Mouse (Mus musculus) neural tube, embryonic 15.5 days (tissue): ENCODE measurements at regions not wholly inside any gene's neighbourhood (a gene's known extent, or its start where the extent isn't known, plus 50 kb on each side); places are given as distances from the start of the nearest gene placed in this dataset.
A peak's percentile ranks its signal among the peaks of the same experiment; 100 is the strongest.

Experiments used
- ATAC-seq: fragments of 200-750 bp; cut with Nextera tagmentation; 2 replicates; pipeline ENCODE4 v1.8.0; 2017; ENCODE audit warnings: mild to moderate bottlenecking, moderate TSS enrichment, moderate library complexity; ENCODE audit not compliant: low FRiP score
- H3K27ac ChIP-seq: fragments of 300-500 bp; sonication (generic); replicated peaks from 2 replicates; pipeline ENCODE4 v1.5.1; 2015; ENCODE audit warnings: mild to moderate bottlenecking, inconsistent platforms
- H3K27me3 ChIP-seq: fragments of 300-500 bp; sonication (generic); replicated peaks from 2 replicates; pipeline ENCODE4 v1.6.1; 2015; ENCODE audit warnings: inconsistent platforms
- H3K36me3 ChIP-seq: fragments of 300-500 bp; sonication (generic); 2 replicates; pipeline ENCODE4 v1.6.1; 2015; ENCODE audit warnings: inconsistent platforms
- H3K4me1 ChIP-seq: fragments of 300-500 bp; sonication (generic); 2 replicates; pipeline ENCODE4 v1.6.1; 2015; ENCODE audit warnings: inconsistent platforms
- H3K4me2 ChIP-seq: fragments of 300-500 bp; sonication (generic); 2 replicates; pipeline ENCODE4 v1.6.1; 2015; ENCODE audit warnings: inconsistent platforms, mild to moderate bottlenecking, moderate library complexity
- H3K4me3 ChIP-seq: fragments of 300-500 bp; sonication (generic); replicated peaks from 2 replicates; pipeline ENCODE4 v1.5.1; 2015; ENCODE audit warnings: mild to moderate bottlenecking, inconsistent platforms
- H3K9ac ChIP-seq: fragments of 300-500 bp; sonication (generic); replicated peaks from 2 replicates; pipeline ENCODE4 v1.6.1; 2015; ENCODE audit warnings: mild to moderate bottlenecking, inconsistent platforms
- H3K9me3 ChIP-seq: fragments of 300-500 bp; sonication (generic); replicated peaks from 2 replicates; pipeline ENCODE4 v1.6.1; 2016; ENCODE audit warnings: inconsistent platforms
- WGBS: fragments of 180-500 bp; shearing (Covaris S2); methylation state at CpG from one replicate; pipeline ENCODE4 v1.1.7; 2015; ENCODE audit warnings: mixed read lengths; 5-methylcytosine and 5-hydroxymethylcytosine counted together

DNA sequence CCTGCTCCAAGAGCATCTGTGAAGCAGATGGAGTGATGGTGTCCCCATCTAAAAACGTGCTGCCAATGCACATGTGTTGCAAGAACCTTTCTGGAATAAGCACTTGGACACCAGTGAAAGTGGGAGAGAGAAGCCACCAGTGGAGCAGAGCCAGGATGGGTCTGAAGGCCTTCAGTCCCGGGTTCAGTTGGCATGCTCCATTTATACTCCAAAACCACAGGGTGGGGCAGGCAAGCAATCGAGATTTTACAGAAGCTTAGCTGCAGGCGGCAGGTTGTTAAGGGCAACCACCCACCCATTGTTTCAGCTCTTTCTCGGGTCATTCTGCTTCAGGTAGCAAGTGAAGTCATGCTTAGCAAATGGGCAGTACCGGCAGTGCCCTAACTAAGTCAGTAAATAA, 51.8 kb upstream of the Sv2b start:
- Histone ChIP-seq H3K4me3 (no peak overlapping the region), H3K27me3 (no peaks in the 10 kb centered on the region), H3K9me3 (no peaks in the 10 kb centered on the region), H3K4me1 (no peaks in the 10 kb centered on the region; the same call in 1 of the 2 replicates), H3K9ac (no peak overlapping the region), H3K36me3 (no peaks in the 10 kb centered on the region), H3K27ac (no peak overlapping the region), H3K4me2 (no peak overlapping the region)
- WGBS = 21% methylated on average over 6 of the region's 6 CpGs
- ATAC-seq = no peak

DNA sequence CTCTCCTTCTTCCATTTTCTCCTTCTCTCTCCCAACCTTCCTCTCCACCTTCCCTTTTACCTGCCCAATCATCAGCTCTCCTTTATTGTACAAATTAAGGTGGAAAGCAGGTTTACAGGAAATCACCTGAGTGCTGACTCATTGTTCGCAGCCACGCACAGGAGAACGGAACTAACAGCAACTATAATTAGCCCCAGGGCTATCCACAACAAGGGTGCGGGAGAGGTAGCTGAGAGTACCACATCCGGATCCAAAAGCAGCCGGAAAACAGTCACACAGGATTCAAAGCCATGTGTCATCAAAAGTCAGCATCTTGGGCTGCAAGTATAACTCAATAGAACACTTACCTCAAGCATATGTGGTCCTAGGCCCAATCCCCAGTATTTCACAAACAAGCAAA, 53.5 kb upstream of the Sv2b start:
- no peaks in the 10 kb centered on the region for H3K9me3 ChIP-seq
- H3K9ac ChIP-seq = no peak overlapping the region
- H3K27me3 ChIP-seq = no peaks in the 10 kb centered on the region
- no peak for ATAC-seq
- H3K4me2 ChIP-seq = no peak overlapping the region
- H3K36me3 ChIP-seq = no peaks in the 10 kb centered on the region
- no peaks in the 10 kb centered on the region; the same call in 1 of the 2 replicates for H3K4me1 ChIP-seq
- no peak overlapping the region for H3K4me3 ChIP-seq
- 85% methylated on average over 6 of the region's 6 CpGs for WGBS
- no peak overlapping the region for H3K27ac ChIP-seq

DNA sequence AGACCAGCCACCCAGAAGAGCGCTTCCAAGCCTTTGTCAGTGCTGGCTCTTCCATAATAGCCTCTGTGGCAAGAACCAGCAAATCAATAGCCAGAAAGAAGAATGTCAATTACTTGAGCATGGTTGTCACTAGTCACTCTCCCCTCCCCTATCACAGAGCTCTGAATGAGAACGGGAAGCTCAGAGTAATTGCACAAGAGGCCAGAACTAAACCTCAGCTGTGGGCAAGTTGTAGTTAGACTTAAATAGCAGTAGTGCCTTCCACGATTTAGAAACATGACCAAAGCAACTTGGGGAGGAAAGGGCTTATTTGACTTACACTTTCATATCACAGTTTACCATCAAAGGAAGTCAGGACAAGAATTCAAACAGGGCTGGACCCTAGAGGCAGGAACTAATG, 56.4 kb upstream of the Sv2b start:
- no peak for ATAC-seq

GRCm38 (mm10) chr7:75366285-75366882, 57.3 kb upstream of the Sv2b start:
- ATAC-seq = peak; percentile 61; the same call in 1 of the 2 replicates
- Histone ChIP-seq H3K9me3 (no peaks in the 10 kb centered on the region), H3K36me3 (no peaks in the 10 kb centered on the region), H3K27me3 (no peaks in the 10 kb centered on the region), H3K9ac (no peak overlapping the region), H3K4me3 (no peak overlapping the region), H3K27ac (no peak overlapping the region), H3K4me1 (peaks cover 2% of the 10 kb centered on the region; the same call in 1 of the 2 replicates), H3K4me2 (peak overlapping the region; percentile 36; the same call in 1 of the 2 replicates)
- 5% methylated on average over 8 of the region's 8 CpGs for WGBS

More for the DNA sequence above, 56.4 kb upstream of the Sv2b start:
- H3K36me3 ChIP-seq = no peaks in the 10 kb centered on the region
- H3K27ac ChIP-seq = no peak overlapping the region
- H3K27me3 ChIP-seq = no peaks in the 10 kb centered on the region
- 44% methylated on average over 3 of the region's 3 CpGs for WGBS
- no peaks in the 10 kb centered on the region; the same call in 1 of the 2 replicates for H3K4me1 ChIP-seq
- H3K4me3 ChIP-seq = no peak overlapping the region
- H3K4me2 ChIP-seq = no peak overlapping the region
- no peaks in the 10 kb centered on the region for H3K9me3 ChIP-seq
- H3K9ac ChIP-seq = no peak overlapping the region

DNA sequence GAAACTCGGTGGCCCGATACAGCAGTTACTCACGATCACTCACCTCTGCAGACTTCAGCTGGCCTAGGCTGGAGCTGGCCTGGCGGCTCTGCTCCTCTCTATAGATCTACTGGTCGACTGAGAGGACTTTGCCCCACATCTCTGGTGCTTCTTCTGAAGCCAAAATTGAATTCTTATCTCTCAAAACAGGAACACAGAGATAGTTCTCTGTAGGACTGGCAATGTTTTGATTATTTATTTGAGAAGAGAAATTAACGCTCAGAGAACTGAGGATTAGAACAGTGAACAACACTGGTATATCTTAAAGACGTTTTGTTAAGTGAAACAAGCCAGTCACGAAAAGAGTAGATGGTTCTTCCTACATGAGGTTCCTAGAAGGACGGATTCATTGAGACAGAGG, 59.3 kb upstream of the Sv2b start:
- Histone ChIP-seq H3K36me3 (no peaks in the 10 kb centered on the region), H3K4me2 (no peak overlapping the region), H3K27me3 (no peaks in the 10 kb centered on the region), H3K4me3 (no peak overlapping the region), H3K9me3 (no peaks in the 10 kb centered on the region), H3K9ac (no peak overlapping the region), H3K4me1 (peaks cover 5% of the 10 kb centered on the region; the same call in 1 of the 2 replicates), H3K27ac (no peak overlapping the region)
- no peak for ATAC-seq
- 87% methylated on average over 9 of the region's 9 CpGs for WGBS

DNA sequence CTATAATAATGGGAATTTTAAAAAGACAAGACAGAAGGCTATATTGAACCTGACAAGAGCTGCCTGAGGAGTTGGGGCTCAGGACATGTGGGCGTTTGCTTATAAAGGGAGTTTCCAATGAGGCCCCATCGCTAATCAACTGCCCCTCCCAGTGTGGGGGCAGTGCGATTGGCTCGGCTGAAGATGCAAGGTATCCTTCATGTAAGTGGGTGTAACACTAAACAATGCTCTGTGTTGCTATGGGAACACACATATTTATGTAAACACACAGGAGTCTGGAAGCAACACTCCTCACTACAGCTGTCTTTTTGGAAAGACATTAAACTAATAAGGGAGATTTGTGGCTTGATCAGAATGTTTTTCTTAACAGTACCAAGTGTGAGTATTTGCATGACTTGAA, 60.3 kb upstream of the Sv2b start:
- Histone ChIP-seq H3K9ac (no peak overlapping the region), H3K4me1 (peaks cover 5% of the 10 kb centered on the region; the same call in 1 of the 2 replicates), H3K27ac (no peak overlapping the region), H3K27me3 (no peaks in the 10 kb centered on the region), H3K4me2 (no peak overlapping the region), H3K9me3 (no peaks in the 10 kb centered on the region), H3K4me3 (no peak overlapping the region), H3K36me3 (no peaks in the 10 kb centered on the region)
- no peak for ATAC-seq
- WGBS = 60% methylated on average over 4 of the region's 4 CpGs

GRCm38 (mm10) chr7:75370595-75371519, 61.8 kb upstream of the Sv2b start:
- Histone ChIP-seq H3K27ac (no peak overlapping the region), H3K4me1 (peaks cover 5% of the 10 kb centered on the region; the same call in 1 of the 2 replicates), H3K9ac (no peak overlapping the region), H3K4me2 (no peak overlapping the region), H3K9me3 (no peaks in the 10 kb centered on the region), H3K27me3 (no peaks in the 10 kb centered on the region), H3K4me3 (no peak overlapping the region), H3K36me3 (no peaks in the 10 kb centered on the region)
- peak; percentile 91 for ATAC-seq
- WGBS = 51% methylated on average over 12 of the region's 12 CpGs

GRCm38 (mm10) chr7:75371520-75371876, 62.4 kb upstream of the Sv2b start:
- Histone ChIP-seq H3K9me3 (no peaks in the 10 kb centered on the region), H3K27ac (no peak overlapping the region), H3K9ac (no peak overlapping the region), H3K4me1 (peaks cover 5% of the 10 kb centered on the region; the same call in 1 of the 2 replicates), H3K4me3 (no peak overlapping the region), H3K27me3 (no peaks in the 10 kb centered on the region), H3K4me2 (no peak overlapping the region), H3K36me3 (no peaks in the 10 kb centered on the region)
- ATAC-seq = no peak

DNA sequence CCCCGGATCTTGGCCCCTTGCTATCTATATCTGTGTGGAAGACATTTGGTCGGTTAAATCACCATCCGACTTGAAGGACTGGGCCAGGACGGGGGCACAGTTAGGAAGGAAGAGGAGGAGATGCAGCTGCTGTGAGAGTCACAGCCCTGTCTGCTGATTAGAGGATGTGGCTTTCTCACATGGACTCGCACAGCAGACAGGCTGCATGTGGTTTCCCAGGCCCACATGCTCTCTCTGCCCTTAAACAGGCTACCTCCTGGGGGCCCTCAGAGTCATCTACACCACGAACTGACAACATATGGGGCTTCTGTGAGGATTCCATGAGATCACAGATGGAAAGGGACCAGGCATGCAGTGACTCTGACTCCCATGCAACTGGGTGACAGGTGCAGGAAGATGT, 62.9 kb upstream of the Sv2b start:
- Histone ChIP-seq H3K4me1 (peaks cover 5% of the 10 kb centered on the region; the same call in 1 of the 2 replicates), H3K9ac (no peak overlapping the region), H3K27me3 (no peaks in the 10 kb centered on the region), H3K4me3 (no peak overlapping the region), H3K36me3 (no peaks in the 10 kb centered on the region), H3K4me2 (no peak overlapping the region), H3K27ac (no peak overlapping the region), H3K9me3 (no peaks in the 10 kb centered on the region)
- WGBS = 56% methylated on average over 6 of the region's 6 CpGs
- no peak for ATAC-seq

DNA sequence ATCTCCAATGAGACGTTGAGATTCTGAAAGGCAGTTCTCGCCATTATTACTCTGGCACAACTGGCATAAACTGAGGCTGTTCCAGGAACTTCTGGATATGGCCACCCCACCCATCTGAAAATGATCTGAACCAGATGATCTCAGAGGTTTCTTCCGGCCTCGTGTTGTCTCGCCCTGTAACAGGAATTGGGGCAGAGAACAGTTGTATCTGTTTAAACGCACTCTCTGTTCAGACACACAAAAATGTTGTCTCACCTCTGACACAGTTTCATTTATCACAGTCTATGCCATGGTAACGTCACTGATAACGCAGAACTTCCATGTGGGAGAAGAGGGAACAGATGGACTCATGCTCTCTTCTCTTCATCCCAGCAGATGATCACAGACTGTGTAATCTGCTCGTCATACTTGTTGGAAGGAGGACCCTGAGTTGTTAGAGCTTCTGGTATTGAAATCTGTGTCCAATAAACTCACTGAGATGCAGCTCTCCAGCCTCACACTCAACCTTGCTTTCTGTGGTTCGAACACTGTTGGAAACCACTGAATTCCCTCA, 63.9 kb upstream of the Sv2b start:
- Histone ChIP-seq H3K9me3 (no peaks in the 10 kb centered on the region), H3K9ac (no peak overlapping the region), H3K36me3 (no peaks in the 10 kb centered on the region), H3K4me2 (no peak overlapping the region), H3K4me1 (peaks cover 5% of the 10 kb centered on the region; the same call in 1 of the 2 replicates), H3K27ac (no peak overlapping the region), H3K4me3 (no peak overlapping the region), H3K27me3 (no peaks in the 10 kb centered on the region)
- 65% methylated on average over 10 of the region's 10 CpGs for WGBS
- no peak for ATAC-seq

DNA sequence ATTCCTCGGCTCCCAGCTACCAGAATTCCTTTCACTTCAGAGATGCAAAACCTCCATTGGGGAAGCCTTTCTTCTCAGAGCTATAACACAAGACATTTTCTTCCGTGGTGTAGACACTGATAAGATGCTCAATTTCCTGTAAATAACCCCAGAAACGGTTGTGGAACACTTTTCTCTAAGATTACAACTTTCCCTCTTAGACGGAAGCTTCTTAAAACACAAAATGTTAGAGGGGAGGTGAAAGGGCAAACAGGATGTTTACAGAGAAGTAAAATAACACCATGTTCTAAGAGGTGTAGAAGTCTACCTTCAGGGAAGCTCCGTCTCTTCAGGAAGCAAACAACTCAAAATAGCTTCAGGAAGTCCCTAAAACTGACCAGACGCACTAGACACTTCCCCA, 65.4 kb upstream of the Sv2b start:
- Histone ChIP-seq H3K27me3 (no peaks in the 10 kb centered on the region), H3K9ac (no peak overlapping the region), H3K9me3 (no peaks in the 10 kb centered on the region), H3K4me1 (peaks cover 5% of the 10 kb centered on the region; the same call in 1 of the 2 replicates), H3K4me3 (no peak overlapping the region), H3K27ac (no peak overlapping the region), H3K36me3 (no peaks in the 10 kb centered on the region), H3K4me2 (no peak overlapping the region)
- 91% methylated on average over 6 of the region's 6 CpGs for WGBS
- ATAC-seq = no peak

DNA sequence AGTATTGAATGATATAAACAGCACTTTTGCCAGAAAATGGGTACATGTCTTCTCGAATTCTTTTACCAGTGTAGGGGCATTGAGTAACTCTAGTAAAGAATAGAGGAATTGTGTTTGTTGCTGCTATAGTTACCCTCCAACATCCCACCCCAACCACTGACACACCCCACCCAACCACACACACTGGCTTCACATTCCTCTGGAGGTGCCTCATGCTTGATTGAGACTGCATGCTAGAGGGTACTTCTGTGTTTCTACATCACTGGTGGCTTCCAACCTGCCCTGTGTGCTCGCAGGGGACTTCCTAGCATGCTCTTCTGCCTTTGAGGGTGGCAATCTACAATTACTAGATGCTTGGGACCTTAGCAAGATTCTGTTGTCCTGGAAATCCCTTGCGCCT, 70.5 kb upstream of the Sv2b start:
- H3K36me3 ChIP-seq = no peaks in the 10 kb centered on the region
- no peaks in the 10 kb centered on the region for H3K27me3 ChIP-seq
- H3K4me3 ChIP-seq = no peak overlapping the region
- no peak overlapping the region for H3K9ac ChIP-seq
- 0 out of 2 replicates have a peak, but pooled peaks cover 6% of the 10 kb centered on the region for H3K4me1 ChIP-seq
- no peaks in the 10 kb centered on the region for H3K9me3 ChIP-seq
- no peak overlapping the region for H3K4me2 ChIP-seq
- 87% methylated on average over 3 of the region's 3 CpGs for WGBS
- H3K27ac ChIP-seq = no peak overlapping the region
- no peak for ATAC-seq
